Mouse (Mus musculus): Measurements from ENCODE around the gene Nos3.

GRCm38 (mm10) chr5:24433993-24434392 lies 69.4 kb downstream of the Nos3 start:
- TF ChIP-seq CTCF (IDR thresholded peaks at IDR 0.05; ENCODE audit: insufficient read depth, low read length) (no peak), POLR2A (IDR thresholded peaks at IDR 0.05; ENCODE audit: borderline replicate concordance, extremely low read depth, low read depth, low read length) (no peak)

Measured in lung, adult 2 months (tissue).